Mouse (Mus musculus): ENCODE measurements around the gene Ppp1r3a. TPM values are rescaled to one million over a fixed set of nuclear protein-coding genes. Genes with fewer than 3 reads are reported as not detected.

Ppp1r3a gene
- 0.01 TPM in 1 of 2 replicates, not detected in the other for polyA plus RNA-seq (2016; fragmentation: Nextera tagmentation; extraction: Ambion mirVana)

DNA sequence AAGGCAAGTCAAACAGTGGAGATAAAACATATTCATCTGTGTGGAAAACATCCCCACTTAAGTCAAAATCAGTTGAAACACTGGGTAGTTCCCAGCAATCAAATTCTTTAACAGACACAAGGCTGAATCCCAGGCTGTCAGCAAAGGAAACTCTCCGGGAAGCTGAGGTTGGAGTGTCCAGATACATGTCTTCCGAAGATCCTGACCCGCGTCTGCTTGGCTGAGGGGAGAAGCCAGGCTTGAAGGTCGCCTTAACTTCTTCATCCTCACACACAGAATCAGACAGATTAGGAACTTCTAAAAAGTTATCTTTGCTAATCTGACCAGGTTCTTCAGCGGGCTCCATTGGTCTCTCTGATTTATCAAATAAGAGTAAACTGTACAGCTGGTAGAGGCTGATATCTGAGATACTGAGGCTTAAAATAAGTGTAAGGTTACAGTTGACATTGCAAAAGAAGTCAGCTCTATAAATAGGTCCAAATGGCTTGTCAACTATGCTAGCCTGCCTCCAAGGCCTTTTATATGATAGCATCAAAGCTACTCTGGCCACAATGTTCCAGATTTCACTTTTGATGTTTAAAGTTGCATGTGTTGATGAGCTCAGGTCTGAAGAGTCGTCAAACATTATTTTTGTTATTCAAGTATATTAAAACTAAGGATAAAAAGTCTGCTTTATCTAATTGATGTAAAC is at the start of gene Ppp1r3a:
Ppp1r3a (minus strand) TSS at position 374 of the 691 bp plus-strand sequence.
- H3K27me3 ChIP-seq (ENCODE audit: low read depth, poor library complexity, severe bottlenecking): no peaks in the 10 kb centered on the region
- WGBS: 86% methylated on average over 7 of the region's 7 CpGs
- H3K27ac ChIP-seq (replicated peaks): no peak within 1 kb of the TSS
- no peaks in the 10 kb centered on the region for H3K4me1 ChIP-seq
- H3K4me3 ChIP-seq: no peak within 1 kb of the TSS
- DNase-seq (ENCODE audit: low spot score): no peak
- H3K9me3 ChIP-seq (replicated peaks): no peaks in the 10 kb centered on the region
- H3K36me3 ChIP-seq: no peaks in the 10 kb centered on the region

DNA sequence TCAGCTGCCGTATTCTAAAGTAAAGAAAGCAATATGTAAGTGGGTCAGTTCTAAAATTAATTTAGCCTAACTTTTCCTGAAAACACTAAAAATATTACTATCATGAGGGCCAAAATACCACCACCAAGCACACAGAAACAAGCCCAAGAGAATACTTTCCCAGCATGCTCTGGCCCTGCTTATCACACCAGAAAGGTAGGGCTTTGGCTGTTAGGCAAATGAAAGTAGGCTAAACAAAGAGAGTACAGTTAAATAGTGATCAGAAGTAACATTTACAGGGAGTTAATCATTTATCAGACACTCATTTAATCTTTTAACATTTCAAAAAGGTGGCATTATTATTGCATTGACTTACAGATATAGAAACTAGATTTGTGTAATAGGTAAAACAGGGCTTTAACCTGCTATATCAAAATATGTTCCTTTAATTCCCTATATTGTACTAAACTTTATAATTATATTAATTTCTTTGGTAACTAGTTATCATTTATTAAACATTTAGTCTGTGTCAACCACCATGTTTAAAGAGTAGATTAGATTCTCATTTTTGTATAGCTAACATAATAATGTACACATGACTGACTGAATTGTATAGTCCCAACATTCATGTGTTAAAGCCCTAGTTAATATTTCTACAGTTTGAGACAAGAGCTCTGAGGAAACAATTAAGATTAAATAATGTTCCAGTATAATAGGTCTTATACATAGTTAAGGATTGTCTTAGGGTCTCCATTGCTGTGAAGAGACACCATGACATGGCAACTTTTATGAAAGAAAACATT is 32.3 kb upstream of the Ppp1r3a start:
- DNase-seq (ENCODE audit: low spot score): no peak
- Histone ChIP-seq H3K9me3 (replicated peaks) (no peaks in the 10 kb centered on the region), H3K27ac (replicated peaks) (no peak overlapping the region), H3K27me3 (ENCODE audit: low read depth, poor library complexity, severe bottlenecking) (no peaks in the 10 kb centered on the region), H3K36me3 (no peaks in the 10 kb centered on the region), H3K4me1 (no peaks in the 10 kb centered on the region), H3K4me3 (no peak overlapping the region)
- WGBS: 90% methylated on average over 1 of the region's 1 CpGs

GRCm38 (mm10) chr6:14777920-14778319 is 22.8 kb upstream of the Ppp1r3a start:
- WGBS: 89% methylated on average over 4 of the region's 4 CpGs
- H3K36me3 ChIP-seq: no peaks in the 10 kb centered on the region
- no peaks in the 10 kb centered on the region for H3K27me3 ChIP-seq (ENCODE audit: low read depth, poor library complexity, severe bottlenecking)
- DNase-seq (ENCODE audit: low spot score): no peak
- no peak overlapping the region for H3K4me3 ChIP-seq
- no peaks in the 10 kb centered on the region for H3K9me3 ChIP-seq (replicated peaks)
- H3K4me1 ChIP-seq: no peaks in the 10 kb centered on the region
- H3K27ac ChIP-seq (replicated peaks): no peak overlapping the region

GRCm38 (mm10) chr6:14771717-14772116 is 16.6 kb upstream of the Ppp1r3a start:
- H3K27me3 ChIP-seq (ENCODE audit: low read depth, poor library complexity, severe bottlenecking): no peaks in the 10 kb centered on the region
- H3K4me3 ChIP-seq: no peak overlapping the region
- no peaks in the 10 kb centered on the region for H3K36me3 ChIP-seq
- no peaks in the 10 kb centered on the region for H3K9me3 ChIP-seq (replicated peaks)
- DNase-seq (ENCODE audit: low spot score): no peak
- no peaks in the 10 kb centered on the region for H3K4me1 ChIP-seq
- H3K27ac ChIP-seq (replicated peaks): no peak overlapping the region
- 71% methylated on average over 2 of the region's 2 CpGs for WGBS

DNA sequence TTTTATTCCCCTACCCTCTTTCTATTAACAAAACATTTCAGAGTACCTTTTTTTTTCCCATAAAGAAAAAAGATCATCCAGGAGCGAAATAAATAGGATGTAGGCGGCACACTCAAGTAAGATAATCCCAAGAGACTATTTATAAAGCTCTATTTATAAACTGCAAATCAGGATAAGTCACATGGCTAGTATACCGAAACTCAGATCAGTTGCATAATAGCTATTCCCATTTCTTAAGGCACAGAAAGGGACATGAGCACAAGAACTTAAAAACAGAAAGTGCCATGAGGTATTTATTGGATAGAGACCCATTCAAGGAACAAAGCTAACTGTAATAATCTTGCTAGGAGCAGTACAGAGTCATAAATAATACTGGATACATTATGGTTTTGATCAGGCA is 2.4 kb upstream of the Ppp1r3a start:
- DNase-seq (ENCODE audit: low spot score): no peak
- Histone ChIP-seq H3K27ac (replicated peaks) (no peak overlapping the region), H3K4me3 (no peak overlapping the region), H3K9me3 (replicated peaks) (no peaks in the 10 kb centered on the region), H3K27me3 (ENCODE audit: low read depth, poor library complexity, severe bottlenecking) (no peaks in the 10 kb centered on the region), H3K4me1 (no peaks in the 10 kb centered on the region), H3K36me3 (no peaks in the 10 kb centered on the region)
- WGBS: 84% methylated on average over 3 of the region's 3 CpGs

DNA sequence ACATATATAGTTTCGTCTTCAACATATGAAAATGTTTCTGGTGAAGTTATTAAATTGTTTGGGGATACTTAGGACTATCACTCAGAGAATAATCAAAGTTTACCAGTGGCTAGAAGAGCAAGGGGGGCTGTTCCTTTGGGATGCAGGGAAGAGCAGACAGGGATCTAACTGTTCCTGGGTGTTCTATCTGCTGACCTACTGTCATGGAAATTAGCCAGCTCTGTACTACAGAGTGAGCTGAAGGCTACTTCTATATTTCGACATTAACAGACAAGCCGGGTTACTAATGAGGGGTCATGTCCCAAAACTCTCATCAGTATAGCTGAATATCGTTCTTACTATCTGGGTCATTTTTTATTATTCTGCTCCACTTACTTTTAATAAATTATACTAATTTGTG is 1.6 kb downstream of the Ppp1r3a start:
- Histone ChIP-seq H3K27me3 (ENCODE audit: low read depth, poor library complexity, severe bottlenecking) (no peaks in the 10 kb centered on the region), H3K27ac (replicated peaks) (no peak overlapping the region), H3K9me3 (replicated peaks) (no peaks in the 10 kb centered on the region), H3K36me3 (no peaks in the 10 kb centered on the region), H3K4me1 (no peaks in the 10 kb centered on the region), H3K4me3 (no peak overlapping the region)
- DNase-seq (ENCODE audit: low spot score): no peak
- 91% methylated on average over 4 of the region's 4 CpGs for WGBS

DNA sequence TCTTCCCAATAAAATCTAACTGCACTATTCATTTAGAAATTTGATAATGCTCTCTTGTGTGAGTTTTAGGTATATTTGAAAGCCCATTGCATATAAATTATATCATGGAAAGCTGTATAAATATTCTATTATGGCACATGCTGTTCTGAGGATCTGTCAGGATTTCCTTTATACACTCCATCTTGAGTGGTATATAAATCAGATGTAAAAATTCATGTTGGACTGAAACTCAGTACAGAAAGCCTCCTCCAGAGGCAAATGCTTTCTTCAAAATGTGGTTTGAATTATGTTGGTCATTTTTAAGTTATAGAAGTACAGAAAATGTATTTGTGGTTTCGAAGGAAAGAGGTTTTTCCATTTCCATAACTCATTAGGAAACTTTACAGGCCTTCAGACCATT is 2.9 kb downstream of the Ppp1r3a start:
- Histone ChIP-seq H3K4me3 (no peak overlapping the region), H3K4me1 (no peaks in the 10 kb centered on the region), H3K9me3 (replicated peaks) (no peaks in the 10 kb centered on the region), H3K27ac (replicated peaks) (no peak overlapping the region), H3K36me3 (no peaks in the 10 kb centered on the region), H3K27me3 (ENCODE audit: low read depth, poor library complexity, severe bottlenecking) (no peaks in the 10 kb centered on the region)
- 73% methylated on average over 1 of the region's 1 CpGs for WGBS
- DNase-seq (ENCODE audit: low spot score): no peak

GRCm38 (mm10) chr6:14747000-14747399 is 8.1 kb downstream of the Ppp1r3a start:
- DNase-seq (ENCODE audit: low spot score): no peak

GRCm38 (mm10) chr6:14736017-14736416 is 19.1 kb downstream of the Ppp1r3a start:
- no peak overlapping the region for H3K27ac ChIP-seq (replicated peaks)
- no peaks in the 10 kb centered on the region for H3K9me3 ChIP-seq (replicated peaks)
- 88% methylated on average over 2 of the region's 2 CpGs for WGBS
- no peaks in the 10 kb centered on the region for H3K27me3 ChIP-seq (ENCODE audit: low read depth, poor library complexity, severe bottlenecking)
- H3K4me1 ChIP-seq: no peaks in the 10 kb centered on the region
- no peak for DNase-seq (ENCODE audit: low spot score)
- no peak overlapping the region for H3K4me3 ChIP-seq
- no peaks in the 10 kb centered on the region for H3K36me3 ChIP-seq

More at GRCm38 (mm10) chr6:14747000-14747399, 8.1 kb downstream of the Ppp1r3a start:
- 91% methylated on average over 2 of the region's 2 CpGs for WGBS
- Histone ChIP-seq H3K4me3 (no peak overlapping the region), H3K4me1 (no peaks in the 10 kb centered on the region), H3K27me3 (ENCODE audit: low read depth, poor library complexity, severe bottlenecking) (no peaks in the 10 kb centered on the region), H3K36me3 (no peaks in the 10 kb centered on the region), H3K9me3 (replicated peaks) (no peaks in the 10 kb centered on the region), H3K27ac (replicated peaks) (no peak overlapping the region)

DNA sequence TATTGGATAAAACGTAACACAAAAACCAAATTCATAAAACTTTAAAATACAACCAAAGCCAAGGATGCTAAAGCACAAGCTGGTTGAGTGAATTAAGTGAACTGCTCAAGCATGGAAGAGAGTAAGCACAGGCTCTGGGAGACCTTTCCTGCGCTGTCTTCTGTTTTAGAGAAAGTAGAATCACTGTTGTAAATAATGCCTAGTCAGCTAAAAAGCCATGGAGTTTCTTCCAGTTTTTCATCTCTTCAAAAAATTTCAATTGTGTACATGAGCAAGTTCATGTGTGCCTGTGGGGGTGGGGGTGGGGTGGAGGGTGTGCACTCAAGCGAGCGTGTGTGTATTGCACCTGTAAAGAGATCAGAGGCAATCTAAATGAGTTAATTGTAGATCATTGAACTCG is 24.1 kb downstream of the Ppp1r3a start:
- 82% methylated on average over 5 of the region's 5 CpGs for WGBS
- DNase-seq (ENCODE audit: low spot score): no peak
- Histone ChIP-seq H3K4me3 (no peak overlapping the region), H3K9me3 (replicated peaks) (no peaks in the 10 kb centered on the region), H3K27me3 (ENCODE audit: low read depth, poor library complexity, severe bottlenecking) (no peaks in the 10 kb centered on the region), H3K4me1 (no peaks in the 10 kb centered on the region), H3K36me3 (no peaks in the 10 kb centered on the region), H3K27ac (replicated peaks) (no peak overlapping the region)

DNA sequence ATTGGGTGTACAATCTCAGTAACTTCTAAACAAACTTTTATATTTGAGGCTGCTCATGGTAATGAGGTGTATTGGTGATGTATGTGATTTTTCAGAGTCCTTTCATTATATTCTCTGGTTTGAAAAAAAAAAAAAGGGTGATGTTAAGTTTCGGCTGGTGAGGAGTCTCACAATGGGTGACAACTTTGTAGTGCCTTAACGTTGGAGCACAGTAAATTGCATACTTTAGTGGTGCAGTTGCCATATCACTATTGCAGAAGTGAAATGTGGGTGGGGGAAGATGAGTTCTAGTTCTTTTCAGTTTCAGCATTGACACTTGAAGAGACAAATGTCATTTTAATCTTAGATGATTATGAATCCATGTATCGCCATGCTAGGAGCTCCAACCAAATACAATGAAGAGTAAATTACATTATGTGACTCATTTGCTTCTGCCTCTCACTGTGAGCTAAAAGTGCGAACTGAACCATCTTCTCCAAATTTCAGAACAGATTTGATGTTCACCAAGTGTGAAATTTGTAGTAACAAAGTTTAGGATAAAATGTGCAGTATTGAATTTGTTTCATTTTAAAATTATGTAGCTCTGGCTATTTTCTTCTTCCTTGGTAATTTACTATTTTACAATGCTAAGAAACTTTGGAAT is 34.2 kb downstream of the Ppp1r3a start:
- Histone ChIP-seq H3K9me3 (replicated peaks) (no peaks in the 10 kb centered on the region), H3K27ac (replicated peaks) (no peak overlapping the region), H3K36me3 (no peaks in the 10 kb centered on the region), H3K4me1 (no peaks in the 10 kb centered on the region), H3K27me3 (ENCODE audit: low read depth, poor library complexity, severe bottlenecking) (no peaks in the 10 kb centered on the region), H3K4me3 (no peak overlapping the region)
- no peak for DNase-seq (ENCODE audit: low spot score)
- 82% methylated on average over 4 of the region's 4 CpGs for WGBS

GRCm38 (mm10) chr6:14720110-14720771 is 34.8 kb downstream of the Ppp1r3a start:
- H3K9me3 ChIP-seq (replicated peaks): no peaks in the 10 kb centered on the region
- H3K27ac ChIP-seq (replicated peaks): no peak overlapping the region
- no peak for DNase-seq (ENCODE audit: low spot score)
- H3K36me3 ChIP-seq: no peaks in the 10 kb centered on the region
- H3K4me1 ChIP-seq: no peaks in the 10 kb centered on the region
- no peak overlapping the region for H3K4me3 ChIP-seq
- H3K27me3 ChIP-seq (ENCODE audit: low read depth, poor library complexity, severe bottlenecking): no peaks in the 10 kb centered on the region
- WGBS: 87% methylated on average over 6 of the region's 6 CpGs

All from midbrain, embryonic 10.5 days (tissue).